Mouse (Mus musculus) kidney, adult 2 months (tissue): ENCODE measurements around the gene Pramef8.

Source experiments
- CTCF ChIP-seq: fragments of 200-500 bp; conservative IDR thresholded peaks from 2 replicates; pipeline ENCODE4 v1.5.1; 2011; ENCODE audit warnings: low read depth, mild to moderate bottlenecking, control low read depth, low read length, moderate library complexity, mixed read lengths; ENCODE audit not compliant: insufficient read depth, insufficient read length
- POLR2A ChIP-seq: fragments of 200-500 bp; IDR thresholded peaks from one replicate; pipeline ENCODE4 v1.6.1; 2011; ENCODE audit warnings: low read depth, low read length, control low read depth

DNA sequence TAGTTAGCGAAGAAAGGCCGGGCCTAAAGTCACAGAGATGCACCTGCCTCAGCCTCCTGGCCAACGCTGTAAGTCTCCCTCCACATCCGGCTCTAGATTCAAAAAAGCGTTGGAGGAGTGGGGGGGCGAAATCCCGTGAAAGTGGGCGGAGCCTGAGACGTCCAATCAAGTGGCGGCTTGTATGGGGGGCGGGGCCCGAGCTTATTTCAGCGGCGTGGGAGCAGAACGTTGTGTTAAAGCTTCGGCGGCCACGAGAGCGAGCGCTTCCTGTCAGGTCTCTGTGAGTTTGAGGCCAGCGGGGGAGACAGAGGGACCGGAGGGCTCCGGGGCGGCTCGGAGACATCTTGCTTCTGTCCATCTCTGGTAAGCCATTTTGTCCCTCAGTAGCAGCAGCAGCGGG is 18.0 kb upstream of the Pramef8 start, which contains the start of gene Pramel1:
- TF ChIP-seq CTCF (no peak), POLR2A (no peak)
